Mouse (Mus musculus) erythroblast, embryonic 14.5 days (primary cell): ENCODE results near the gene Lpp.

Experiments used
- GATA1 ChIP-seq: IDR thresholded peaks from 2 replicates; pipeline ENCODE4 v1.6.1; 2012; ENCODE audit warnings: low read length, inconsistent platforms, mixed read lengths
- TAL1 ChIP-seq: IDR thresholded peaks from 3 replicates; pipeline ENCODE4 v1.6.1; 2012; ENCODE audit warnings: low read length, inconsistent platforms, mixed read lengths

- TF ChIP-seq GATA1: no peak
- no peak for TF ChIP-seq TAL1
These were observed 235.5 kb downstream of the Lpp start for GRCm38 (mm10) chr16:24628779-24629178.
